Mouse (Mus musculus): Measurements from ENCODE around the gene Ptpn4. TPM values are rescaled to one million over a fixed set of nuclear protein-coding genes. Genes with fewer than 3 reads are reported as not detected.
A peak's percentile ranks its signal among the peaks of the same experiment; 100 is the strongest.

Gene Ptpn4
- polyA plus RNA-seq, 1 experiment from 2014 or later, result 4.4 TPM

- Histone ChIP-seq H3K36me3 (ENCODE audit: control insufficient read depth, insufficient read depth, low read length) (no peaks in the 10 kb centered on the region), H3K4me1 (replicated peaks; ENCODE audit: control insufficient read depth, insufficient read depth, low read length) (no peaks in the 10 kb centered on the region), H3K9me3 (ENCODE audit: control insufficient read depth, low read length) (no peaks in the 10 kb centered on the region), H3K27me3 (ENCODE audit: control insufficient read depth, insufficient read depth, low read depth, low read length) (no peaks in the 10 kb centered on the region), H3K27ac (ENCODE audit: low read length) (no peak overlapping the region), H3K4me2 (ENCODE audit: low read depth, low read length) (no peak overlapping the region), H3K9ac (ENCODE audit: low read length) (no peak overlapping the region), H3K4me3 (ENCODE audit: low read length) (no peak overlapping the region)
- 66% methylated on average over 7 of the region's 7 CpGs for WGBS
- no peak for ATAC-seq (ENCODE audit: low read depth)
Measured at GRCm38 (mm10) chr1:119863507-119864296, 26.3 kb upstream of the Ptpn4 start.

- Histone ChIP-seq H3K9me3 (ENCODE audit: control insufficient read depth, low read length) (peaks cover 3% of the 10 kb centered on the region), H3K27me3 (ENCODE audit: control insufficient read depth, insufficient read depth, low read depth, low read length) (no peaks in the 10 kb centered on the region), H3K4me1 (replicated peaks; ENCODE audit: control insufficient read depth, insufficient read depth, low read length) (no peaks in the 10 kb centered on the region), H3K4me3 (ENCODE audit: low read length) (no peak overlapping the region), H3K4me2 (ENCODE audit: low read depth, low read length) (no peak overlapping the region), H3K9ac (ENCODE audit: low read length) (no peak overlapping the region), H3K27ac (ENCODE audit: low read length) (no peak overlapping the region), H3K36me3 (ENCODE audit: control insufficient read depth, insufficient read depth, low read length) (no peaks in the 10 kb centered on the region)
- 77% methylated on average over 5 of the region's 5 CpGs for WGBS
- no peak for ATAC-seq (ENCODE audit: low read depth)
Measured at GRCm38 (mm10) chr1:119859566-119859965, 22.2 kb upstream of the Ptpn4 start.

GRCm38 (mm10) chr1:119852980-119853379 is 15.6 kb upstream of the Ptpn4 start:
- Histone ChIP-seq H3K9me3 (ENCODE audit: control insufficient read depth, low read length) (peaks cover 3% of the 10 kb centered on the region), H3K4me1 (replicated peaks; ENCODE audit: control insufficient read depth, insufficient read depth, low read length) (no peaks in the 10 kb centered on the region), H3K27ac (ENCODE audit: low read length) (no peak overlapping the region), H3K4me2 (ENCODE audit: low read depth, low read length) (no peak overlapping the region), H3K4me3 (ENCODE audit: low read length) (no peak overlapping the region), H3K27me3 (ENCODE audit: control insufficient read depth, insufficient read depth, low read depth, low read length) (no peaks in the 10 kb centered on the region), H3K9ac (ENCODE audit: low read length) (no peak overlapping the region), H3K36me3 (ENCODE audit: control insufficient read depth, insufficient read depth, low read length) (no peaks in the 10 kb centered on the region)
- WGBS, result 83% methylated on average over 5 of the region's 5 CpGs
- no peak for ATAC-seq (ENCODE audit: low read depth)

GRCm38 (mm10) chr1:119852339-119852738 is 14.9 kb upstream of the Ptpn4 start:
- no peaks in the 10 kb centered on the region for H3K36me3 ChIP-seq (ENCODE audit: control insufficient read depth, insufficient read depth, low read length)
- 66% methylated on average over 4 of the region's 4 CpGs for WGBS
- H3K9me3 ChIP-seq (ENCODE audit: control insufficient read depth, low read length), result no peaks in the 10 kb centered on the region
- H3K4me3 ChIP-seq (ENCODE audit: low read length), result no peak overlapping the region
- H3K4me1 ChIP-seq (replicated peaks; ENCODE audit: control insufficient read depth, insufficient read depth, low read length), result no peaks in the 10 kb centered on the region
- ATAC-seq (ENCODE audit: low read depth), result no peak
- H3K4me2 ChIP-seq (ENCODE audit: low read depth, low read length), result no peak overlapping the region
- no peaks in the 10 kb centered on the region for H3K27me3 ChIP-seq (ENCODE audit: control insufficient read depth, insufficient read depth, low read depth, low read length)
- H3K27ac ChIP-seq (ENCODE audit: low read length), result no peak overlapping the region
- H3K9ac ChIP-seq (ENCODE audit: low read length), result no peak overlapping the region

GRCm38 (mm10) chr1:119849146-119849935 is 11.9 kb upstream of the Ptpn4 start:
- Histone ChIP-seq H3K4me2 (ENCODE audit: low read depth, low read length) (no peak overlapping the region), H3K27me3 (ENCODE audit: control insufficient read depth, insufficient read depth, low read depth, low read length) (no peaks in the 10 kb centered on the region), H3K27ac (ENCODE audit: low read length) (no peak overlapping the region), H3K9ac (ENCODE audit: low read length) (no peak overlapping the region), H3K9me3 (ENCODE audit: control insufficient read depth, low read length) (no peaks in the 10 kb centered on the region), H3K4me3 (ENCODE audit: low read length) (no peak overlapping the region), H3K36me3 (ENCODE audit: control insufficient read depth, insufficient read depth, low read length) (no peaks in the 10 kb centered on the region), H3K4me1 (replicated peaks; ENCODE audit: control insufficient read depth, insufficient read depth, low read length) (no peaks in the 10 kb centered on the region)
- ATAC-seq (ENCODE audit: low read depth), result no peak
- 88% methylated on average over 12 of the region's 12 CpGs for WGBS

- Histone ChIP-seq H3K4me1 (replicated peaks; ENCODE audit: control insufficient read depth, insufficient read depth, low read length) (no peaks in the 10 kb centered on the region), H3K27ac (ENCODE audit: low read length) (no peak overlapping the region), H3K9ac (ENCODE audit: low read length) (no peak overlapping the region), H3K9me3 (ENCODE audit: control insufficient read depth, low read length) (no peaks in the 10 kb centered on the region), H3K27me3 (ENCODE audit: control insufficient read depth, insufficient read depth, low read depth, low read length) (no peaks in the 10 kb centered on the region), H3K4me3 (ENCODE audit: low read length) (no peak overlapping the region), H3K36me3 (ENCODE audit: control insufficient read depth, insufficient read depth, low read length) (no peaks in the 10 kb centered on the region), H3K4me2 (ENCODE audit: low read depth, low read length) (no peak overlapping the region)
- 51% methylated on average over 4 of the region's 4 CpGs for WGBS
- ATAC-seq (ENCODE audit: low read depth), result no peak
Measured at GRCm38 (mm10) chr1:119845321-119845720, 7.9 kb upstream of the Ptpn4 start.

- ATAC-seq (ENCODE audit: low read depth), result no peak
- no peak overlapping the region for H3K27ac ChIP-seq (ENCODE audit: low read length)
- no peak overlapping the region for H3K4me3 ChIP-seq (ENCODE audit: low read length)
- 76% methylated on average over 3 of the region's 3 CpGs for WGBS
- H3K4me2 ChIP-seq (ENCODE audit: low read depth, low read length), result no peak overlapping the region
- no peaks in the 10 kb centered on the region for H3K4me1 ChIP-seq (replicated peaks; ENCODE audit: control insufficient read depth, insufficient read depth, low read length)
- H3K9ac ChIP-seq (ENCODE audit: low read length), result no peak overlapping the region
- no peaks in the 10 kb centered on the region for H3K27me3 ChIP-seq (ENCODE audit: control insufficient read depth, insufficient read depth, low read depth, low read length)
- no peaks in the 10 kb centered on the region for H3K9me3 ChIP-seq (ENCODE audit: control insufficient read depth, low read length)
- H3K36me3 ChIP-seq (ENCODE audit: control insufficient read depth, insufficient read depth, low read length), result no peaks in the 10 kb centered on the region
Measured at GRCm38 (mm10) chr1:119843121-119843520, 5.7 kb upstream of the Ptpn4 start.

- H3K27me3 ChIP-seq (ENCODE audit: control insufficient read depth, insufficient read depth, low read depth, low read length), result no peaks in the 10 kb centered on the region
- no peak for ATAC-seq (ENCODE audit: low read depth)
- no peak overlapping the region for H3K9ac ChIP-seq (ENCODE audit: low read length)
- H3K4me3 ChIP-seq (ENCODE audit: low read length), result no peak overlapping the region
- no peaks in the 10 kb centered on the region for H3K9me3 ChIP-seq (ENCODE audit: control insufficient read depth, low read length)
- WGBS, result 31% methylated on average over 3 of the region's 3 CpGs
- no peak overlapping the region for H3K4me2 ChIP-seq (ENCODE audit: low read depth, low read length)
- H3K27ac ChIP-seq (ENCODE audit: low read length), result no peak overlapping the region
- no peaks in the 10 kb centered on the region for H3K36me3 ChIP-seq (ENCODE audit: control insufficient read depth, insufficient read depth, low read length)
- peaks cover 9% of the 10 kb centered on the region; the same call in 1 of the 2 replicates for H3K4me1 ChIP-seq (replicated peaks; ENCODE audit: control insufficient read depth, insufficient read depth, low read length)
Measured at GRCm38 (mm10) chr1:119838241-119838640, 828 bp upstream of the Ptpn4 start.

- H3K4me3 ChIP-seq (ENCODE audit: low read length), result peak overlapping the region; percentile 91
- ATAC-seq (ENCODE audit: low read depth), result peak; percentile 3; the same call in 1 of the 2 replicates
- under 1% methylated on average over 26 of the region's 31 CpGs for WGBS
- peak overlapping the region; percentile 90 for H3K27ac ChIP-seq (ENCODE audit: low read length)
- H3K36me3 ChIP-seq (ENCODE audit: control insufficient read depth, insufficient read depth, low read length), result no peaks in the 10 kb centered on the region
- H3K27me3 ChIP-seq (ENCODE audit: control insufficient read depth, insufficient read depth, low read depth, low read length), result no peaks in the 10 kb centered on the region
- H3K9me3 ChIP-seq (ENCODE audit: control insufficient read depth, low read length), result no peaks in the 10 kb centered on the region
- H3K4me2 ChIP-seq (ENCODE audit: low read depth, low read length), result peak overlapping the region; percentile 80
- H3K9ac ChIP-seq (ENCODE audit: low read length), result peak overlapping the region; percentile 87
- peaks cover 9% of the 10 kb centered on the region; the same call in 1 of the 2 replicates for H3K4me1 ChIP-seq (replicated peaks; ENCODE audit: control insufficient read depth, insufficient read depth, low read length)
Measured at GRCm38 (mm10) chr1:119836479-119837015, 866 bp downstream of the Ptpn4 start.
